Mouse (Mus musculus) layer of hippocampus, adult 2 months (tissue): ENCODE measurements around the gene Lamp3. TPM values are rescaled to one million over a fixed set of nuclear protein-coding genes. Genes with fewer than 3 reads are reported as not detected.
"Not testable (repeated sequence)": the region's sequence is repeated elsewhere in the genome, so short reads cannot be mapped to it uniquely, and the experiment has no call there.

Source experiments
- DNase-seq, 2 experiments: peaks; one replicate each; pipeline ENCODE4 v3.0.0; 2022; ENCODE audit warnings: low spot score in 2 of 2
- H3K27ac ChIP-seq: fragments of 200-600 bp; 2 replicates; pipeline ENCODE4 v1.8.1; 2022
- H3K4me3 ChIP-seq: fragments of 200-600 bp; 2 replicates; pipeline ENCODE4 v1.8.1; 2022; ENCODE audit warnings: mild to moderate bottlenecking
- CTCF ChIP-seq: fragments of 200-600 bp; conservative IDR thresholded peaks from 2 replicates; pipeline ENCODE4 v1.8.1; 2022; ENCODE audit warnings: antibody characterized with exemption, mild to moderate bottlenecking, moderate library complexity
- long read RNA-seq, 2 experiments: library from polyadenylated mRNA; stranded (forward); transcript quantifications; one replicate each; pipeline ENCODE4 v2.0.0; 2021; ENCODE audit warnings: borderline mapping rate in 2 of 2
- total RNA-seq, 2 experiments: library from RNA; stranded (reverse); gene quantifications; 2 replicates each; pipeline ENCODE4 v1.2.3; 2021

Gene Lamp3
- under 1 TPM; 0.10 TPM for total RNA-seq
- long read RNA-seq, experiment 1, result 0 reads
- long read RNA-seq, experiment 2, result 0 reads

DNA sequence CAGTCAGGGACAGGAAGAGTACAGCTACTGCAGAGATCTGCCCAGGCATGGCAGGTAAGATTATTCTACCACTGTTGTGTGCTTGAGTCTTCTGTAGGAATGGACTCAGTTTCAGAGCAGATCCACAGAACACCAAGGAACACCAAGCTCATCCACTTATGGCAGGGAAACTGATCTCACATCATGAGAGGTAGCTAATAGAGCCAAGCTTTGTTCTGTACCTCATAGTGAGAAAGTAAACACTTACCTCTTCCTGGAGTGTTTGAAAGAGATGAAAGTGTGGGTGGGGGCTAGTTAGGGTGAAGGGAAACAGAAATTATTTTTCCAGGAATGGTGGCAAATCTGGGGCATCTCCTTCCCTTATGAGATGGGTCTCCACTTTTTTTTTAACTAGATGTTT lies at the start of gene Lamp3:
TSS of gene Lamp3 (minus strand) at position 160 of the 400 bp plus-strand sequence.
- no peak for DNase-seq
- Histone ChIP-seq H3K27ac (no peak within 1 kb of the TSS), H3K4me3 (no peak within 1 kb of the TSS)
- TF ChIP-seq CTCF, result no peak

DNA sequence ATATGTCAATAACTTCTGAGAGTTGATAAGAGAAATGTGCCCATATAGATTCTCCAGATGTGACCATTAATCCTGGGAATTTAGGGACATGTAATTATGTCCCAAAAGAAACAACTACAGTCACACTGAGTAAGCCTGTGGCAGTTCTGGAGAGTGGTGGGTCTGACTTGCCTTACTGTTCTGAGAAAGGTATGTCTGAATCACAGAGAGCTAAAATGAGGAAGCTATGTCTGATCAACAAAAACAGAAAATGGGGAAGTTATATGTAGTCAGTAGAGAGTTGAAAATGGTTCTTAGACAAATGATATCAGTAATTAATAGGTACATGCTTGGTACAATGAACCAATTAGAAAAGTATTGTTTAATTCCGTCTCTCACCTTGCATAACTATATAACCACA lies 26.7 kb upstream of the Lamp3 start:
- TF ChIP-seq CTCF, result no peak
- DNase-seq, result no peak
- Histone ChIP-seq H3K27ac (no peak overlapping the region), H3K4me3 (no peak overlapping the region)

GRCm38 (mm10) chr16:19724139-19724538 lies 18.0 kb upstream of the Lamp3 start:
- not testable (repeated sequence) for H3K4me3 ChIP-seq, DNase-seq, H3K27ac ChIP-seq
- peak; percentile 79 for TF ChIP-seq CTCF

- Histone ChIP-seq H3K4me3 (no peak overlapping the region), H3K27ac (no peak overlapping the region)
- DNase-seq, result no peak
- no peak for TF ChIP-seq CTCF
These were observed 14.8 kb upstream of the Lamp3 start for GRCm38 (mm10) chr16:19720959-19721358.

DNA sequence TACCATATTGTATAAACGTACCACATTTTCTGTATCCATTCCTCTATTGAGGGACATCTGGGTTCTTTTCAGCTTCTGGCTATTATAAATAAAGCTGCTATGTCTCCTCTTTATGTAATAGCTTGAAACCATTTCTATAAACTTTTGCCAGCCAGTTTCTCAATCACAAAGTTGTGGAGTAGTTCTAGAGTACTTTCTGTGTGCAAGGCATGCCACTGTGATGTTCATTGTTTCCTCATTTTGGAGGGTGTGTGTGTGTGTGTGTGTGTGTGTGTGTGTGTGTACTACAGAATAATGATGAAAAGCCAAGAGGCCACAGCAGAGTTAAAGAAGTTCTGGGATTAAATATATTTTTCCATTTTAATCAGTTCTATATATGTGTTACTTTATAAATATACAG lies 1.2 kb upstream of the Lamp3 start:
- H3K4me3 ChIP-seq, result no peak overlapping the region
- DNase-seq, result no peak
- H3K27ac ChIP-seq, result no peak overlapping the region
- TF ChIP-seq CTCF, result no peak

- Histone ChIP-seq H3K4me3 (no peak overlapping the region), H3K27ac (no peak overlapping the region)
- DNase-seq, result no peak
- no peak for TF ChIP-seq CTCF
These were observed 7.0 kb downstream of the Lamp3 start for GRCm38 (mm10) chr16:19699207-19699606.

- no peak for DNase-seq
- no peak for TF ChIP-seq CTCF
- H3K4me3 ChIP-seq, result no peak overlapping the region
These were observed 35.3 kb downstream of the Lamp3 start for GRCm38 (mm10) chr16:19670768-19671357.

GRCm38 (mm10) chr16:19666312-19666711 lies 39.9 kb downstream of the Lamp3 start:
- no peak for DNase-seq
- peak; percentile 75 for TF ChIP-seq CTCF

More at GRCm38 (mm10) chr16:19670768-19671357, 35.3 kb downstream of the Lamp3 start:
- no peak overlapping the region for H3K27ac ChIP-seq

GRCm38 (mm10) chr16:19629816-19630215 lies 76.4 kb downstream of the Lamp3 start, which contains the start of gene Olfr171:
Olfr171 (minus strand) TSS chr16:19629916.
- no peak for TF ChIP-seq CTCF
- DNase-seq, result no peak
- H3K27ac ChIP-seq, result no peak within 1 kb of the TSS
- H3K4me3 ChIP-seq, result no peak within 1 kb of the TSS

More at GRCm38 (mm10) chr16:19666312-19666711, 39.9 kb downstream of the Lamp3 start:
- no peak overlapping the region for H3K27ac ChIP-seq
- H3K4me3 ChIP-seq, result no peak overlapping the region

DNA sequence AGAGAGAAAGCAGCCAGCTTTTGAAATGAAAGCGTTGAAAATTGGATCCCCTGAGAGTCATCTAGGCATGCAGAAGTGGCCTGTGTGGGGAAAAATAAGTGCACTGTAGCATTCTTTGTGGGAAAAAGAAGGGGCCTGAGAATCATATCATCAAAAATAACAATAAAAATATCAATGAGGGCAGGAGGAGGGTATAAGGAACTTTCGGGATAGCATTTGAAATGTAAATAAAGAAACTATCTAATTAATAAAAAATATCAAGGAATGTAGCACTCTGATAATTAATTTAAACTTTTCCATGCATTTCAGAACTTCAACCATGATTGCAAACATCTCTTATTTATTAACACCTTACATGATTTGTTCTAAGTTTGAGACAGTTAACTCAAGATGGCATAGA lies 94.4 kb downstream of the Lamp3 start, which contains the start of gene Olfr170:
TSS of gene Olfr170 (minus strand) at position 101 of the 400 bp plus-strand sequence.
- not testable (repeated sequence) for H3K27ac ChIP-seq, DNase-seq, H3K4me3 ChIP-seq

Other genes starting within 250 kb of the Lamp3 start
- gene Olfr166, start 222.7 kb downstream of the Lamp3 start, total RNA-seq, result not detected
- gene Olfr167, start 184.1 kb downstream of the Lamp3 start, total RNA-seq, result not detected
- gene Olfr168, start 170.8 kb downstream of the Lamp3 start, total RNA-seq, result not detected
- gene Olfr169, start 134.6 kb downstream of the Lamp3 start, total RNA-seq, result not detected
- not detected for gene Olfr170, start 94.5 kb downstream of the Lamp3 start, total RNA-seq
- not detected for gene Olfr171, start 76.5 kb downstream of the Lamp3 start, total RNA-seq
- under 1 TPM; 0.54 to 0.61 TPM for gene B3gnt5, start 53.8 kb upstream of the Lamp3 start, total RNA-seq